Mouse (Mus musculus) right cerebral cortex, postnatal 10 days (tissue): ENCODE results near the gene Znrf3.

Experiments
- DNase-seq, 2 experiments: peaks; one replicate each; pipeline ENCODE4 v3.0.0; 2021; ENCODE audit warnings: low spot score in 2 of 2

The Znrf3 gene

GRCm38 (mm10) chr11:5271274-5272065 lies 173.2 kb downstream of the Znrf3 start:
- no peak for DNase-seq

GRCm38 (mm10) chr11:5269846-5270461 lies 174.7 kb downstream of the Znrf3 start:
- no peak for DNase-seq

GRCm38 (mm10) chr11:5265764-5266163 lies 178.9 kb downstream of the Znrf3 start:
- no peak for DNase-seq

GRCm38 (mm10) chr11:5263078-5263730 lies 181.4 kb downstream of the Znrf3 start:
- peak in 1 of 2 experiments; percentile 39 for DNase-seq

- peak; percentile 94 to 96 for DNase-seq
Measured at GRCm38 (mm10) chr11:5261508-5262392, 182.9 kb downstream of the Znrf3 start, which contains the start of gene Kremen1. TSS of gene Kremen1 (minus strand) at chr11:5261558.

- peak; percentile 46 to 50 for DNase-seq
Measured at GRCm38 (mm10) chr11:5260942-5261459, 183.6 kb downstream of the Znrf3 start.

GRCm38 (mm10) chr11:5259944-5260598 lies 184.6 kb downstream of the Znrf3 start:
- DNase-seq = no peak

GRCm38 (mm10) chr11:5258036-5258435 lies 186.6 kb downstream of the Znrf3 start:
- no peak for DNase-seq

- DNase-seq = no peak
Measured at GRCm38 (mm10) chr11:5257151-5257862, 187.3 kb downstream of the Znrf3 start.

GRCm38 (mm10) chr11:5255509-5256014 lies 189.1 kb downstream of the Znrf3 start:
- peak in 1 of 2 experiments; percentile 53 for DNase-seq

GRCm38 (mm10) chr11:5254016-5254415 lies 190.6 kb downstream of the Znrf3 start:
- DNase-seq = no peak

GRCm38 (mm10) chr11:5253528-5253927 lies 191.1 kb downstream of the Znrf3 start:
- no peak for DNase-seq

GRCm38 (mm10) chr11:5252727-5253126 lies 191.9 kb downstream of the Znrf3 start:
- DNase-seq = no peak

- DNase-seq = no peak
Measured at GRCm38 (mm10) chr11:5251112-5251511, 193.5 kb downstream of the Znrf3 start.

GRCm38 (mm10) chr11:5248200-5248599 lies 196.4 kb downstream of the Znrf3 start:
- DNase-seq = no peak

- no peak for DNase-seq
Measured at GRCm38 (mm10) chr11:5245431-5245830, 199.2 kb downstream of the Znrf3 start.

- peak in 1 of 2 experiments; percentile 62 for DNase-seq
Measured at GRCm38 (mm10) chr11:5244749-5245130, 199.9 kb downstream of the Znrf3 start.

- DNase-seq = peak; percentile 57 to 63
Measured at GRCm38 (mm10) chr11:5243812-5244748, 200.6 kb downstream of the Znrf3 start.

GRCm38 (mm10) chr11:5243208-5243607 lies 201.4 kb downstream of the Znrf3 start:
- DNase-seq = no peak
